Mouse (Mus musculus): Measurements from ENCODE around the gene Nudt19. TPM values are rescaled to one million over a fixed set of nuclear protein-coding genes. Genes with fewer than 3 reads are reported as not detected.
"Not testable (repeated sequence)": the region's sequence is repeated elsewhere in the genome, so short reads cannot be mapped to it uniquely, and the experiment has no call there.

Gene Nudt19
- 54.7 and 63.0 TPM in 2 replicates for total RNA-seq (2021)
- long read RNA-seq, transcript Nudt19-201 (3 exons, 2,298 nt) = major isoform, 116 of 121 reads
- long read RNA-seq, partial matches to known transcripts = 0 of 121 reads
- long read RNA-seq, other reads (novel, unspliced or antisense) = 1 of 121 reads

DNA sequence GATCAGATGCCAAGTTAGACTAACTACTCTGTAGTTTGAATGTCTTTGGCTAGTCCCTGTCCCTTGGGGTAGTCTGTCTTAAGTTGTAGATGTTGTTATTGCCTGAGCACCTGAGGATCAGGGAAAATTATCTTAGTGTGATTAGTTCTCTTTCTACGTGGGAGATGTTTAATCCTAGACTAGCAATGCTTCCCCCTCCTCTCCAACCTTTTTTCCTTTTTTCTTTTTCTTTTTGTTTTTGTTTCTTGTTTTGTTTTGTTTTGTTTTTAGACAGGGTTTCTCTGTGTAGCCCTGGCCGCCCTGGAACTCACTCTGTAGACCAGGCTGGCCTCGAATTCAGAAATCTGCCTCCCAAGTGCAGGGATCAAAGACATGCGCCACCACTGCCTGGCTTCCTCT lies at the start of gene Nudt19:
Nudt19 (minus strand) TSS at position 100 of the 399 bp plus-strand sequence.
- DNase-seq = no peak

- DNase-seq = no peak
Measured at GRCm38 (mm10) chr7:35602766-35603165, 46.7 kb upstream of the Nudt19 start.

DNA sequence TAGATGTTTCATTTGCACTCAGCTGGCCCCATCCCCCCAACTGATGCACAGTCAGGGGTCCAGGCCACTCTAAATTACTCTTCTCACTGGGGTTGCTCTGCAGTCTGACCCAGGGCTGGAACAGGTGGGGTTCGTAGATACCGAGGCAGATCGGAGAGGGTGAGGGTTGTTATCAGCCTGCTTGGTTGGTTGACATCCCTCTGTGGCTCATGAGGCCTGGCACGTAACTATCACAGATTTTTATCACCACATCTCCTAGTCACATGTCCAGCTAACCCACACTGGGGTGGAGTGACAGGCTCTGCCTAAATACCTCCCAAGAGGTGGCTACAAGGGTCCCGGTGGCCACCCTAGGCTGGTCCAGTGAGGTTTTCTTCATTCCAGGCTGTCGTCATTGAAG lies 45.0 kb upstream of the Nudt19 start:
- DNase-seq = no peak

GRCm38 (mm10) chr7:35600031-35600430 lies 43.9 kb upstream of the Nudt19 start:
- DNase-seq = no peak

- no peak for DNase-seq
Measured at GRCm38 (mm10) chr7:35599492-35599891, 43.4 kb upstream of the Nudt19 start.

- DNase-seq = no peak
Measured at GRCm38 (mm10) chr7:35594311-35594710, 38.2 kb upstream of the Nudt19 start.

DNA sequence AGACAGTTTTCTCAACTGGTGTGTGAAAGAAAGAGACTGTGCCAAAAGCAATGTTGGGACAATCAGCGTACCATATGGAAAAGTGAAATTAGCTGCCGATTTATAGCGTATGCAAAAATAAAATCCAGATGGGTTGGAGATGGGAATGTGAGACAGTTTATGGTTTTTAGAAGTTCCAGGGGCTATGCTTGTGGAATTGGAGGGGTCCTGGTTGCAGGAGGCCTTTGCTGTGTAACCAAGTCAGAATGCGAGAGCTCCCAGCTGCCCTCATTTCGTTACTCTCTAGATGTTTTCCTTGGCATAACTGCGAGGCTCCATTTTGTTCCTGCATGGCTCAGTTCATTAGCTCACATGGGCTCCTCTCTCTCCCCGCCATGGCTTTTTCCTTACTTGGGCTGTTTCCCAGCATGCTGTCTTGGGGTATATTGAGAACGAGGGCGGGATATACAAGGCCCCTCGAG lies 34.7 kb upstream of the Nudt19 start:
- DNase-seq = peak; percentile 13

DNA sequence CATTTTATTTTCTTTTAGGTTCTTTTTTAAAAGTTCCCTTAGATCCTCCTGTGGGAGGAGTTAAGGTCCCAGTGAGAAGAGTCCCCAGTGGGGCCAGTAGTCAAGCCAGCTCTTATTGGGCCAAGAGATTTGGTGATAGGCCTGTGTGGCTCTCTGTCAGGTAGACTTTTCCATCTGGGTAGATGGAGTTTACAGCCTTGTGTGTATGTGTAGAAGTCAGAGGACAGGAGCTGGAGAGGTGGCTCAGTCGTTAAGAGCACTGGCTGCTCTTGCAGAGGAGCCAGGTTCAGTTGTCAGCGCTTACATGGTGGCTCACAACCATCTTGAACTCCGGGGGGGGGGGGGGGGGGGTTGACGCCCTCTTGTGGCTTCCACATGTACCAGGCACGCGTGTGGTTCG lies 33.4 kb upstream of the Nudt19 start:
- DNase-seq = no peak

- no peak for DNase-seq
Measured at GRCm38 (mm10) chr7:35588680-35589428, 32.8 kb upstream of the Nudt19 start.

GRCm38 (mm10) chr7:35587728-35588127 lies 31.6 kb upstream of the Nudt19 start:
- DNase-seq = no peak

DNA sequence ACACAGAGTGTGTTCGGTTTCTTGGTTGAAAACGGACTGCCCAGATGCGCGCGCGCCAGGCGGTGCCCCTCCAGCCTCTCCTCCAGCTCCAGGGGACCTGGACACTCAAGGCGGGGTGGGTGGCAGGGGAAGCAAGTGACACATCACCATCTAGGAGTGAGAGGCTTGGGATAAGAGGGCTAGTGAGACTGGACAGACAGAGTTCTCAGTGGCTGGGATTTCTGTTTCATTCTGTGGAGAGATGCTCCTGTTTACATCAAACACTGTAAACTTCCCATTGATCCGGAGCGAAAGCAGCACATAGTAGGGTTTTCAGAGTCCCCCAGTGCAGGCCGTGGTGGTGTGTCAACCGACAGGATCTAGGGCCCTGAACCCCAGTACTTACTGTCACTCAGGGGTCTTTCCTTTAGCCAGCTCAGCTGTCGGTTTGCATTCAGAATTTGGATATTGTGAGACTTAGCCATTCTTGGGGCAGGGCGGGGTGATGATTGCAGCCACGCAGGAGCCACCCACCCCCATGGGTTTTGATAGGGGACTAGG lies 30.9 kb upstream of the Nudt19 start:
- DNase-seq = no peak

- DNase-seq = peak; percentile 93
Measured at GRCm38 (mm10) chr7:35586055-35586905, 30.2 kb upstream of the Nudt19 start, which contains the start of gene Ankrd27. Gene Ankrd27, plus strand, starts transcription at chr7:35586244.

GRCm38 (mm10) chr7:35585191-35586054 lies 29.3 kb upstream of the Nudt19 start, which contains the start of gene Rgs9bp:
Gene Rgs9bp, minus strand, starts transcription at chr7:35585582.
- peak; percentile 66 for DNase-seq

GRCm38 (mm10) chr7:35584786-35585190 lies 28.7 kb upstream of the Nudt19 start:
- peak; percentile 45 for DNase-seq

GRCm38 (mm10) chr7:35584068-35584785 lies 28.1 kb upstream of the Nudt19 start:
- DNase-seq = no peak

- DNase-seq = no peak
Measured at GRCm38 (mm10) chr7:35583476-35584025, 27.4 kb upstream of the Nudt19 start.

DNA sequence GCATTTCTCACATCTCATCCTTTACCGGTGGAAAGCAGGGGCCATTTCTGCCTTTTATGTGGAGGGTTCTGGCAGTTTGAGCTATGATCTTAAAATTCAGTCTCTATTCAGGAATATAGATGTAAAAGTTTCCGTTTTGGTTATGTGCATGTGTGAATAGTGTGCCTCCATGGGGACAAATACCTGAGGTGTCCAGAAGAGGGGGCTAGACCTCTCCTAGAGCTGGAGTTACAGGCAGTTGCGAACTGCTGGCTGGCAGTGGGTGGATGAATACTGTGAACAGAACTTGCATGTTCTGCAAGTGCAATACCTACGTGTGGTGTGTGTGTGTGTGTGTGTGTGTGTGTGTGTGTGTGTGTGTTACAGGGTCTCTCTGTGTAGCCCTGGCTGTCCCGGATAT lies 26.6 kb upstream of the Nudt19 start:
- DNase-seq = no peak

GRCm38 (mm10) chr7:35579849-35580248 lies 23.7 kb upstream of the Nudt19 start:
- peak; percentile 54 for DNase-seq

DNA sequence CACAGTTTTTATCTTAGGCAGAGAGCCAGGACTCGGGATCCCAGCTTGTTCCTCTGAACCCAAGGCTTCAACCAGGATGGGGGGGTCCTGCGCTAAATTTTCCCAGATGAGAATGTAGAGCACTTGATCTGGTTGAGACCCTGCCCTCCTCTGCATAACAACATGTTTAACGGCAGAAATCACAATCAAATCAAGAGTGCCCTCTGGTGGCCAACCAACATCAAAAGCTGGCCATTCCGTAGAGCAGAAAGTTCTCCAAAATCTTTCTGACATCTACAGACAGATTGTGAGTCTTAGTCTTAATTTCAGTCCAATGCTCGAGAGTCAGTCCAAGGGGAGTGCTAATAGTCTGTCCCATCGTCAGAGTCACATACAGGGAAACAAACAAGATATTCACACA lies 14.8 kb upstream of the Nudt19 start:
- not testable (repeated sequence) for DNase-seq

GRCm38 (mm10) chr7:35569724-35570123 lies 13.6 kb upstream of the Nudt19 start:
- DNase-seq = not testable (repeated sequence)
